ENCODE assay signal across 10 mouse cellular contexts in the genomic region with DNA sequence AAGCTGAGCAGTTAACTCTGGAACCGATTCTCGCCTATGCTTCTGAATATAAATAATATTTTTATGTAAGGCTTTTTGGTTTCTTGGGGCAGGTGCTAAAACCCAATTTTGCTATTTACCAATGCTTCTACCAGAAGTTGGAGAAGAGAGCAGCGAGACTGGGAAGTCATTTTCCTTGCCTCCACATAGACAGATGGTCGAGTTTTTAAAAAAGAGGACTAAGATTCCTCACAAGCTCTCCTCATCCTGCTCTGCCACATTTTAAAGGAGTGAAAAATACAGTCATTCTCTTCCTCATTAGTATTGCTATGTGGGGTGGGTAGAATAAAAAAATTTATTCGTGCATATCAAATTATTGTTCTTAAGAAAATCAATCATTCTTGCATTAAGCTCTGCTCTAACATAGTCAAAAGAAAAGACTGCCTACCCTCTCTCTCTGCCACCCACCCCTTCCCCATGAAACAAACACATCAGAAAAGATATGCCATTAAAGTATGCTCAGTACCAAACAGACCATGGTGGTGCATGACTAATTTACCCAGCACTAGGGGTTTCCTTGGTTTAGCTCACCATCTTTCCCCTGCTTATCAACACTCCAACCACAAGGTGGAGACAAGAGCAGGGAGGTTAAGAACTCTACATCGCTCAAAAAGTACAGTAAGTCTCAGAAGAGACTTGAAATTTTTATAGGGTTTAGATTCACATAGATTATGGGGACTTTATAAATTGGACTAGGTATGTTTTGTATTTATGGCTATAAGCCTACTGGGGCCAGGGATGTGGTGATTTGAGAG. TPM values are rescaled to one million over a fixed set of nuclear protein-coding genes. Genes with fewer than 3 reads are reported as not detected.
DNase-seq lines count a peak whose midpoint lies in the region; TF ChIP-seq lines count a peak whose summit lies in the region.
"Had no signal": no experiment of that assay in that cellular context is flagged by ENCODE, and none has a peak within 500 bp of the region (broad histone marks: within the 10 kb centered on the region; RNA-seq: fewer than 3 reads in every experiment).

No protein-coding gene starts in this region.

- WGBS in heart, adult 2 months, result 77% methylated on average over 6 of the region's 6 CpGs

- TF ChIP-seq EP300 in heart, adult 2 months (IDR thresholded peaks at IDR 0.05; ENCODE audit: insufficient read depth, low read depth, low read length), result no peak

- intact Hi-C loops in heart, adult 2 months (cut with DNase I), result loop anchor here (2.0 kb wide), 1 partner anchor 395 kb away; no protein-coding TSS in a partner anchor

- TF ChIP-seq CTCF in heart, adult 2 months (IDR thresholded peaks at IDR 0.05), result peak; percentile 65

- 0 out of 2 replicates have a peak, but pooled peaks cover 3% of the 10 kb centered on the region for H3K79me2 ChIP-seq in heart, adult 2 months (replicated peaks; ENCODE audit: control insufficient read depth, insufficient read depth, low read length)

- no peak for DNase-seq in heart, adult 2 months
- DNase-seq in heart, adult 18-20 months, result no peak
- peak; percentile 29 to 33 for DNase-seq in spleen, postnatal 36 days (ENCODE audit: low spot score in 2 of 2)
- no peak for DNase-seq in spleen, postnatal 14 days (ENCODE audit: low spot score in 2 of 2)
- DNase-seq in embryo, embryonic 9.5 days (ENCODE audit: extremely low spot score), result peak; percentile 13
- peak; percentile 28 for DNase-seq in thymus, postnatal 25 days
- DNase-seq in left cerebral cortex, adult 8-10 months (ENCODE audit: low spot score in 2 of 2), result no peak
- DNase-seq in gastrocnemius, adult 8-10 months (ENCODE audit: low spot score in 2 of 2), result no peak

- no peaks in the 10 kb centered on the region; the same call in 1 of the 2 replicates for H3K27me3 ChIP-seq in heart, adult 2 months (ENCODE audit: control insufficient read depth, insufficient read depth, low read length)

- no peaks in the 10 kb centered on the region for H3K36me3 ChIP-seq in heart, adult 2 months (ENCODE audit: control insufficient read depth, insufficient read depth, low read length)

- no peaks in the 10 kb centered on the region for H3K4me1 ChIP-seq in heart, adult 2 months (ENCODE audit: control insufficient read depth, insufficient read depth, low read length)

- TF ChIP-seq POLR2A in heart, adult 2 months (IDR thresholded peaks at IDR 0.05; ENCODE audit: insufficient read depth, low read depth, low read length), result no peak

- H3K9ac ChIP-seq in heart, adult 2 months (ENCODE audit: low read depth, low read length), result no peak overlapping the region

- H3K4me3 ChIP-seq in heart, adult 2 months, result no peak overlapping the region
- H3K4me3 ChIP-seq: erythroblast, embryonic 14.5 days had no signal

- H3K27ac ChIP-seq in heart, adult 2 months, result no peak overlapping the region

RNA-seq across cellular contexts. Expression of a gene that starts 3.1 kb away (rescaled TPM):
- 10 to 100 TPM; 21.7 to 23.4 TPM for total RNA-seq in heart, adult 2 months (2021)
- polyA plus RNA-seq in heart, adult 2 months (2012; rRNA removed), result 6.5 and 14.9 TPM in 2 replicates
- 10 to 100 TPM; 25.5 to 26.0 TPM for total RNA-seq in heart, adult 18-20 months (2021)
- total RNA-seq in left cerebral cortex, adult 8-10 months (2022), result 100 to 1,000 TPM; 129 to 147 (median 140) TPM
- 10 to 100 TPM; 11.8 to 19.2 (median 13.3) TPM for total RNA-seq in gastrocnemius, adult 8-10 months (2022)

RNA-seq across cellular contexts. Expression of a gene that starts 14.3 kb away (rescaled TPM):
- total RNA-seq in heart, adult 2 months (2021), result not detected
- not detected in 2 replicates for polyA plus RNA-seq in heart, adult 2 months (2012; rRNA removed)
- total RNA-seq in heart, adult 18-20 months (2021), result not detected
- not detected for total RNA-seq in left cerebral cortex, adult 8-10 months (2022)
- total RNA-seq in gastrocnemius, adult 8-10 months (2022), result not detected
- total RNA-seq: layer of hippocampus, adult 18-20 months had no signal
- polyA plus RNA-seq: erythroblast, embryonic 14.5 days had no signal

RNA-seq across cellular contexts. Expression of a gene that starts 43.5 kb away (rescaled TPM):
- 10 to 100 TPM; 51.6 to 55.2 TPM for total RNA-seq in heart, adult 2 months (2021)
- 21.6 and 39.9 TPM in 2 replicates for polyA plus RNA-seq in heart, adult 2 months (2012; rRNA removed)
- 10 to 100 TPM; 45.5 to 50.7 TPM for total RNA-seq in heart, adult 18-20 months (2021)
- total RNA-seq in left cerebral cortex, adult 8-10 months (2022), result 10 to 100 TPM; 55.4 to 72.9 (median 60.0) TPM
- 10 to 100 TPM; 41.6 to 64.9 (median 48.9) TPM for total RNA-seq in gastrocnemius, adult 8-10 months (2022)

RNA-seq across cellular contexts. Expression of a gene that starts 58.8 kb away (rescaled TPM):
- total RNA-seq in heart, adult 2 months (2021), result under 1 TPM; 0.09 to 0.18 TPM
- polyA plus RNA-seq in heart, adult 2 months (2012; rRNA removed), result 0.14 TPM in 1 of 2 replicates, not detected in the other
- total RNA-seq in heart, adult 18-20 months (2021), result under 1 TPM in 1 of 2 experiments, not detected in 1; 0.15 TPM
- total RNA-seq in left cerebral cortex, adult 8-10 months (2022), result under 1 TPM in 2 of 4 experiments, not detected in 2; 0.15 to 0.23 TPM
- not detected for total RNA-seq in gastrocnemius, adult 8-10 months (2022)
- total RNA-seq: layer of hippocampus, adult 18-20 months had no signal
- polyA plus RNA-seq: erythroblast, embryonic 14.5 days had no signal

Comparison
In these comparisons a context has a peak if more than half of its experiments do, and no peak if none do; other contexts are left out.
1. DNase-seq: peak in spleen, postnatal 36 days (2 of 2), embryo, embryonic 9.5 days (single experiment) and thymus, postnatal 25 days (single experiment); none in heart, adult 2 months (0 of 2), heart, adult 18-20 months (0 of 2), spleen, postnatal 14 days (0 of 2), left cerebral cortex, adult 8-10 months (0 of 2) and gastrocnemius, adult 8-10 months (0 of 2).
2. RNA of a gene that starts 3.1 kb away (total RNA-seq): 129 to 147 TPM in left cerebral cortex, adult 8-10 months; 25.5 to 26.0 TPM in heart, adult 18-20 months, 21.7 to 23.4 TPM in heart, adult 2 months and 11.8 to 19.2 TPM in gastrocnemius, adult 8-10 months; every median in the first group is over 4 times any median in the second.